Mouse (Mus musculus) heart, adult 9 months (tissue): ENCODE results near the gene Ckap4.
"Not testable (repeated sequence)": the region's sequence is repeated elsewhere in the genome, so short reads cannot be mapped to it uniquely, and the experiment has no call there.

Source experiments
- DNase-seq, 2 experiments: peaks; one replicate each; pipeline ENCODE4 v3.0.0; 2022; ENCODE audit warnings: low spot score in 2 of 2

Gene Ckap4

GRCm38 (mm10) chr10:84549146-84549919 lies 15.5 kb upstream of the Ckap4 start:
- peak in 1 of 2 experiments; percentile 49 for DNase-seq

GRCm38 (mm10) chr10:84544841-84545610 lies 11.2 kb upstream of the Ckap4 start:
- no peak for DNase-seq

GRCm38 (mm10) chr10:84542802-84543658 lies 9.2 kb upstream of the Ckap4 start:
- no peak for DNase-seq

- no peak for DNase-seq
These were observed 5.8 kb upstream of the Ckap4 start for GRCm38 (mm10) chr10:84539651-84540050.

GRCm38 (mm10) chr10:84535859-84536258 lies 2.0 kb upstream of the Ckap4 start:
- DNase-seq = no peak

GRCm38 (mm10) chr10:84535458-84535857 lies 1.6 kb upstream of the Ckap4 start:
- DNase-seq = no peak

- peak; percentile 48 to 54 for DNase-seq
These were observed 665 bp downstream of the Ckap4 start for GRCm38 (mm10) chr10:84532911-84533882.

- peak; percentile 67 to 73 for DNase-seq
These were observed 1.5 kb downstream of the Ckap4 start for GRCm38 (mm10) chr10:84532191-84532889.

GRCm38 (mm10) chr10:84531576-84531975 lies 2.3 kb downstream of the Ckap4 start:
- DNase-seq = no peak

GRCm38 (mm10) chr10:84530388-84530787 lies 3.5 kb downstream of the Ckap4 start:
- DNase-seq = peak in 1 of 2 experiments; percentile 21

GRCm38 (mm10) chr10:84527631-84528030 lies 6.2 kb downstream of the Ckap4 start:
- no peak for DNase-seq

GRCm38 (mm10) chr10:84527070-84527469 lies 6.8 kb downstream of the Ckap4 start:
- no peak for DNase-seq

- DNase-seq = no peak
These were observed 7.4 kb downstream of the Ckap4 start for GRCm38 (mm10) chr10:84526488-84526887.

GRCm38 (mm10) chr10:84523682-84524081 lies 10.2 kb downstream of the Ckap4 start:
- DNase-seq = no peak

- DNase-seq = peak; percentile 16 to 17
These were observed 17.4 kb downstream of the Ckap4 start for GRCm38 (mm10) chr10:84516414-84516927.

GRCm38 (mm10) chr10:84515980-84516379 lies 17.9 kb downstream of the Ckap4 start:
- not testable (repeated sequence) for DNase-seq

- DNase-seq = peak; percentile 57 to 79
These were observed 18.3 kb downstream of the Ckap4 start for GRCm38 (mm10) chr10:84515512-84515950.

- DNase-seq = peak; percentile 21 to 59
These were observed 19.8 kb downstream of the Ckap4 start for GRCm38 (mm10) chr10:84514038-84514578.

GRCm38 (mm10) chr10:84512766-84513165 lies 21.1 kb downstream of the Ckap4 start:
- DNase-seq = no peak
